Mouse (Mus musculus) liver, embryonic 13.5 days (tissue): ENCODE results near the gene Tdp1. TPM values are rescaled to one million over a fixed set of nuclear protein-coding genes. Genes with fewer than 3 reads are reported as not detected.

ENCODE experiments used
- ATAC-seq: fragments of 200-750 bp; cut with Nextera tagmentation; 2 replicates; pipeline ENCODE4 v1.8.0; 2017; ENCODE audit warnings: low read depth, mild to moderate bottlenecking, moderate number of reproducible peaks, moderate library complexity
- DNase-seq: peaks from one replicate; pipeline ENCODE4 v3.0.0; 2022
- H3K27ac ChIP-seq: fragments of 300-500 bp; sonication (generic); 2 replicates; pipeline ENCODE4 v1.5.1; 2015; ENCODE audit warnings: moderate library complexity, mild to moderate bottlenecking, inconsistent platforms
- H3K27me3 ChIP-seq: fragments of 300-500 bp; sonication (generic); 2 replicates; pipeline ENCODE4 v1.6.1; 2015; ENCODE audit warnings: mild to moderate bottlenecking, inconsistent platforms
- H3K36me3 ChIP-seq: fragments of 300-500 bp; sonication (generic); 2 replicates; pipeline ENCODE4 v1.6.1; 2015; ENCODE audit warnings: mild to moderate bottlenecking, inconsistent platforms
- H3K4me1 ChIP-seq: fragments of 300-500 bp; sonication (generic); replicated peaks from 2 replicates; pipeline ENCODE4 v1.6.1; 2015; ENCODE audit warnings: inconsistent platforms
- H3K4me2 ChIP-seq: fragments of 300-500 bp; sonication (generic); 2 replicates; pipeline ENCODE4 v1.6.1; 2015; ENCODE audit warnings: inconsistent platforms, mild to moderate bottlenecking, moderate library complexity
- H3K4me3 ChIP-seq: fragments of 300-500 bp; sonication (generic); replicated peaks from 2 replicates; pipeline ENCODE4 v1.5.1; 2015; ENCODE audit warnings: mild to moderate bottlenecking, inconsistent platforms
- H3K9ac ChIP-seq: fragments of 300-500 bp; sonication (generic); 2 replicates; pipeline ENCODE4 v1.6.1; 2015; ENCODE audit warnings: mild to moderate bottlenecking, inconsistent platforms
- H3K9me3 ChIP-seq: fragments of 300-500 bp; sonication (generic); replicated peaks from 2 replicates; pipeline ENCODE4 v1.6.1; 2016; ENCODE audit warnings: inconsistent platforms
- WGBS: fragments of 180-500 bp; shearing (Covaris S2); methylation state at CpG from one replicate; pipeline ENCODE4 v1.1.7; 2015; ENCODE audit not compliant: insufficient replicate concordance; 5-methylcytosine and 5-hydroxymethylcytosine counted together
- polyA plus RNA-seq: library from polyadenylated mRNA; unstranded; fragments of >200 nt; fragmentation: Nextera tagmentation; extraction: Ambion mirVana; gene quantifications from 2 replicates; pipeline ENCODE4 v1.2.1, GENCODE M21; 2015

The Tdp1 gene
- polyA plus RNA-seq, 1 experiment from 2014 or later, result 33.2 TPM

DNA sequence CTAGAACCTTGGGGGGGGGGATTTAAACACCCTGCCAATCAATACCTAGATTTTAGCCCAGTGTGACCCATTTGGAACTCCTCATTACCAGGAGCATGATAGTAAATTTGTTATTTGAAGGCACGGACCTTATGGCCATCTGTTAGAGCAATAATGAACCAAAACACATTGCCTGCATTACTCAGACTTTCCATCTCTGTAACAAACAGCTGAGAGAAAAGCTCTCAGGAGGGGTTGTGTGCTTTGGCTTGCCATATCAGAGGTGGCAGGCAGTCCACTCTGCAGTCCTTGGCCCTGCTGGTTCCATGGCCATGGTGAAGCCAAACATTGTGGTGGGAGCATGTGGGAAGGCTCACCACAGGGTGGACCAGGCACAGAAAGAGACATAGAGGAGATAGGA is 44.8 kb downstream of the Tdp1 start:
- H3K4me2 ChIP-seq, result no peak overlapping the region
- no peak for ATAC-seq
- 73% methylated on average over 1 of the region's 1 CpGs for WGBS
- no peak overlapping the region for H3K4me3 ChIP-seq
- no peak overlapping the region for H3K9ac ChIP-seq
- no peaks in the 10 kb centered on the region for H3K4me1 ChIP-seq
- no peaks in the 10 kb centered on the region for H3K27me3 ChIP-seq
- no peak overlapping the region for H3K27ac ChIP-seq
- H3K9me3 ChIP-seq, result no peaks in the 10 kb centered on the region
- H3K36me3 ChIP-seq, result peaks cover 14% of the 10 kb centered on the region; the same call in 1 of the 2 replicates
- no peak for DNase-seq

DNA sequence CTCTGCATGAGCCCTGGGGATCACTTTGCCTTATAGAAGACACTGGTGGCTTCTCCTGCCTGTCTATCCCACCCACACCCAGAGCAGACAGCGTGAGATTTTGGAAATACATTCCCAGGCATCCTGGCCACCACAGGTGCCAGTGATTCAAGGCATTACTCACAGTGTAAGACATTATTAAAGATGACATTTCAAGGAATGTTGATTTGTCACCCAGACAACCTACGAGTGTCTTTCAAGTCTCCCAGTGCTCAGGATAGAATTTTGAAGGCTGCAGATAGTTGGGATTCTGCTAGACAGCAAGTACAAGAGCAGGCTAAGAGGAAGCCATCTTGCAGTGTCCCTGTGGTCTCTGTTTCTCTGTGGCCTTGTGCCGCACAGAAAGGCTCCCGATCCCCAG is 47.9 kb downstream of the Tdp1 start:
- H3K4me1 ChIP-seq, result no peaks in the 10 kb centered on the region
- DNase-seq, result no peak
- 83% methylated on average over 4 of the region's 4 CpGs for WGBS

GRCm38 (mm10) chr12:99933630-99934029 is 49.3 kb downstream of the Tdp1 start:
- WGBS, result 79% methylated on average over 3 of the region's 3 CpGs
- Histone ChIP-seq H3K27me3 (no peaks in the 10 kb centered on the region), H3K4me3 (no peak overlapping the region), H3K36me3 (peaks cover 17% of the 10 kb centered on the region; the same call in 1 of the 2 replicates), H3K9ac (no peak overlapping the region), H3K27ac (no peak overlapping the region), H3K4me1 (no peaks in the 10 kb centered on the region), H3K9me3 (no peaks in the 10 kb centered on the region), H3K4me2 (no peak overlapping the region)
- no peak for DNase-seq
- ATAC-seq, result no peak

More for the DNA sequence above, 47.9 kb downstream of the Tdp1 start:
- no peak overlapping the region for H3K9ac ChIP-seq
- ATAC-seq, result no peak
- no peak overlapping the region for H3K4me3 ChIP-seq
- H3K36me3 ChIP-seq, result peaks cover 23% of the 10 kb centered on the region; the same call in 1 of the 2 replicates
- no peak overlapping the region for H3K27ac ChIP-seq
- no peaks in the 10 kb centered on the region for H3K27me3 ChIP-seq
- H3K9me3 ChIP-seq, result no peaks in the 10 kb centered on the region
- H3K4me2 ChIP-seq, result no peak overlapping the region

GRCm38 (mm10) chr12:99935403-99935802 is 51.1 kb downstream of the Tdp1 start:
- Histone ChIP-seq H3K36me3 (peaks cover 12% of the 10 kb centered on the region; the same call in 1 of the 2 replicates), H3K27me3 (no peaks in the 10 kb centered on the region), H3K4me3 (no peak overlapping the region), H3K4me1 (no peaks in the 10 kb centered on the region), H3K4me2 (no peak overlapping the region), H3K27ac (no peak overlapping the region), H3K9ac (no peak overlapping the region), H3K9me3 (no peaks in the 10 kb centered on the region)
- ATAC-seq, result no peak
- 91% methylated on average over 8 of the region's 8 CpGs for WGBS
- DNase-seq, result no peak

DNA sequence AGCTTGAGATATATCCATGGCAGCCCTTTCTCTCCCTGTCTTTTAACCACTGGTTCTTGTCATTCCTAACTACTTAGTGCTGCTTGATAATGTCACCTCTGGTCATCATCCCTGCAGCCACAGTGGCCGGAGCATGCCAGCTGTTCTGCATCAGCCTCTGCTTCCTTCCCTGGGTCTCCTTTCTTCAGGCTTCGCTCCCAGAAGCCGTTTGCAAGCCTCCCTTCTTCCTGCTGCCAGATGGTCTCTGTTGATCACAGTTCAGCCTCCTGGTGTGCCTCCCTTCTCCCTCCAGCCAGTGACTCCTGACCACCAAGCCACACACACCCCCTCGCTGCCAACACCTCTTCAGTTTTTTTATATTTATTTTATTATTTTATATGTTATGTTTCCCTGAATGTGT is 54.2 kb downstream of the Tdp1 start:
- H3K4me1 ChIP-seq, result 0 out of 2 replicates have a peak, but pooled peaks cover 6% of the 10 kb centered on the region
- DNase-seq (no peak), ATAC-seq (no peak)
- no peak overlapping the region for H3K4me3 ChIP-seq
- H3K9ac ChIP-seq, result no peak overlapping the region
- peaks cover 21% of the 10 kb centered on the region for H3K36me3 ChIP-seq
- 77% methylated on average over 4 of the region's 4 CpGs for WGBS
- no peaks in the 10 kb centered on the region for H3K9me3 ChIP-seq
- H3K4me2 ChIP-seq, result no peak overlapping the region
- H3K27me3 ChIP-seq, result no peaks in the 10 kb centered on the region
- H3K27ac ChIP-seq, result no peak overlapping the region

- DNase-seq (no peak), ATAC-seq (no peak)
- H3K4me1 ChIP-seq, result 0 out of 2 replicates have a peak, but pooled peaks cover 6% of the 10 kb centered on the region
- no peaks in the 10 kb centered on the region for H3K27me3 ChIP-seq
- no peak overlapping the region for H3K4me2 ChIP-seq
- no peak overlapping the region for H3K9ac ChIP-seq
- peaks cover 26% of the 10 kb centered on the region for H3K36me3 ChIP-seq
- H3K9me3 ChIP-seq, result no peaks in the 10 kb centered on the region
- no peak overlapping the region for H3K27ac ChIP-seq
- H3K4me3 ChIP-seq, result no peak overlapping the region
- 80% methylated on average over 6 of the region's 6 CpGs for WGBS
Measured at GRCm38 (mm10) chr12:99939179-99939578, 54.9 kb downstream of the Tdp1 start.

GRCm38 (mm10) chr12:99940704-99941103 is 56.4 kb downstream of the Tdp1 start:
- Histone ChIP-seq H3K9ac (no peak overlapping the region), H3K9me3 (no peaks in the 10 kb centered on the region), H3K4me2 (no peak overlapping the region), H3K4me3 (no peak overlapping the region), H3K4me1 (0 out of 2 replicates have a peak, but pooled peaks cover 6% of the 10 kb centered on the region), H3K27me3 (no peaks in the 10 kb centered on the region), H3K27ac (no peak overlapping the region), H3K36me3 (peaks cover 19% of the 10 kb centered on the region; the same call in 1 of the 2 replicates)
- no peak for ATAC-seq
- DNase-seq, result no peak
- WGBS, result 77% methylated on average over 7 of the region's 7 CpGs

DNA sequence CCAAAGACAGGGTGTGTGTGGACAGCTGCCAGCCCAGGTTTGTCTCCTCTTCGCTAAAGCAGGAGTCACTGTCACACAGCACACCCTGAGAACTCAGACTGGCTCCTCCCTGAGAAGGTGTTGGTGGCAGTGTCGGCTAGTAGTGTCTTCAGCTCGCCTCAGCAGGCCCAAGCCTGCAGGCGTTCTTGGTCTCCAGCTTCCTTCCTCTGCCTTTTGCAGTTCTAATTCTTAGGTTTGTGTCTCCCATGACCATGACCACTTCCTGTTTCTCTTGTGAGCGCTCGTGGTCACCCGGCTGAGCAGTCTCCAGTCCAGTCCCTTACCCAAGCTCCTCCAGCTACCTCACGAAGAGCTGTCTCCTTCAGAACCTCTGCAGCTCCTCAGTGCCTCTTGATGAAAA is 58.1 kb downstream of the Tdp1 start:
- no peak overlapping the region for H3K27ac ChIP-seq
- no peaks in the 10 kb centered on the region for H3K27me3 ChIP-seq
- no peak overlapping the region for H3K4me2 ChIP-seq
- H3K9me3 ChIP-seq, result no peaks in the 10 kb centered on the region
- no peak for ATAC-seq
- WGBS, result 45% methylated on average over 8 of the region's 8 CpGs
- H3K4me1 ChIP-seq, result 0 out of 2 replicates have a peak, but pooled peaks cover 6% of the 10 kb centered on the region
- H3K4me3 ChIP-seq, result no peak overlapping the region
- no peak overlapping the region for H3K9ac ChIP-seq
- DNase-seq, result no peak
- H3K36me3 ChIP-seq, result peaks cover 21% of the 10 kb centered on the region; the same call in 1 of the 2 replicates

DNA sequence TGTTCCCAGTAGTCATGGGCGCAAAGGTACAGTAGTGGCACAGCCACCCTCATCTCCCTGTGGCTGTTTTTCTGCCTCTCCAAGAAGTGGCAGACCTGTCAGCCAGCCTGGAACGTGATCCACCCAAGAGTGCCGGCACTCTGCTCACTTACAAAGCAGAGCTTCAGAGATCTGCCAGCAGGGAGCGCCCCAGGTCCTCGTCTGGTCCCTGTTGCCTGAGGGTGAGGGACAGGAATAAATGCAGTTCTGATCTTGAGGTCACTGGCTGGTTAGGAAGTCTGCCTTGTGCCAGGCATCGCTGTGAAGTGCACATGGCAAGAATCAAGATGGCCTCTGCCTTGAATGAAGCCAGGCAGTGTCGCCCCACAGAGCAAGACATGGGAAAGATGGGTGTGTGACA is 68.6 kb downstream of the Tdp1 start:
- Histone ChIP-seq H3K4me1 (no peaks in the 10 kb centered on the region), H3K4me2 (no peak overlapping the region), H3K4me3 (no peak overlapping the region), H3K27me3 (no peaks in the 10 kb centered on the region), H3K9me3 (no peaks in the 10 kb centered on the region), H3K36me3 (0 out of 2 replicates have a peak, but pooled peaks cover 3% of the 10 kb centered on the region), H3K27ac (no peak overlapping the region), H3K9ac (no peak overlapping the region)
- WGBS, result 61% methylated on average over 7 of the region's 7 CpGs
- ATAC-seq, result no peak
- DNase-seq, result no peak

- DNase-seq (no peak), ATAC-seq (no peak)
- no peak overlapping the region for H3K4me3 ChIP-seq
- no peak overlapping the region for H3K27ac ChIP-seq
- peaks cover 3% of the 10 kb centered on the region; the same call in 1 of the 2 replicates for H3K27me3 ChIP-seq
- no peaks in the 10 kb centered on the region for H3K36me3 ChIP-seq
- H3K9me3 ChIP-seq, result no peaks in the 10 kb centered on the region
- no peak overlapping the region for H3K4me2 ChIP-seq
- WGBS, result 31% methylated on average over 7 of the region's 7 CpGs
- peaks cover 15% of the 10 kb centered on the region for H3K4me1 ChIP-seq
- no peak overlapping the region for H3K9ac ChIP-seq
Measured at GRCm38 (mm10) chr12:99956411-99956810, 72.1 kb downstream of the Tdp1 start.

DNA sequence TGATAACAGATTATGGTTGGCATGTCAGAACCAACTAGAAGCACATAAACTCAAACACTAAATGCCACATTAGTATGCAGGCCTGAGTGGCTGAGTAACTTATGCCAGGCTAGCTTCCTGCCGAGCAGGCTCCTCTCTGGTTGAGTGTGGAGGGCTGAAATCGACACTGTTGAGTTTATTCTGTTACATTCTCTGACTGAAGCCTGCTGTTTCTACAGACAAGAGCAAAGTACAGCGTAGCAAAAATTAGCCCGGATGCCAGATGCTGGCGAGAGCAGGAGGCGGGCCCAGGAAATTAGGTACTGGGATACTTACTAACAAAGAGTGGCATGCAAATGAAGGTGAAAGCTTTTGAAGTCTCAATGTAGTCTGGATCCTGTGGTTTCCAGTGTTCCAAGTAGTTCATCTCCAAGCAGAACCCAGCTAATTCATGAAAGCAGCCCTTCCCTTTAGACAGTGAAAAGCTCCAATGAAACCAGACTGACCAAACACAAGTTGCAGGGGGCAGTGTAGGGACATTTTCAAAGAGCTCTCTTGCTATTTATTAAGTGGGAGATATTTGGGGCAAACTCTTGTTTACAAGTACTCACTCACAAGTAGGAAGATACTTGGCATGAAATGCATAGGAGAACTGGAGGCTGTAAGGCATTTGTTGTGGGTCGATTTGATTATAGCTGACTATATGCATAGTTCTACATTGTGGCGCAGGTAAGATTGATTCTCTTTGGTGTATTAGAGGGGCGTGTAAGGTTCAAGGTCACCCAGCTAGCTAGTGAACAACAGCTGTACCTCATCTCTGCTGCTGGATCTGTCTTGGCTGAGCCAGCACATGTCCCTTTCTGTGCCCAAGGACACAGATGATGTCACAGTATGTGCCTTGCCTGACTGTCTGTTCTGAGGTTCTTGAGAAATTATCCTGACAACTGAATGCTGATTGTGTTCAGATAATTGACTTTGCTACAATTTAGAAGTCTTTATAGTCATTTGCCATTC is 74.0 kb downstream of the Tdp1 start:
- ATAC-seq (no peak), DNase-seq (no peak)
- H3K9ac ChIP-seq, result no peak overlapping the region

More for the DNA sequence above, 74.0 kb downstream of the Tdp1 start:
- Histone ChIP-seq H3K4me2 (no peak overlapping the region), H3K9me3 (no peaks in the 10 kb centered on the region), H3K27me3 (peaks cover 8% of the 10 kb centered on the region), H3K36me3 (no peaks in the 10 kb centered on the region), H3K4me1 (peaks cover 15% of the 10 kb centered on the region), H3K4me3 (no peak overlapping the region), H3K27ac (no peak overlapping the region)
- 70% methylated on average over 9 of the region's 9 CpGs for WGBS
